Mouse (Mus musculus) heart, postnatal 14 days (tissue): ENCODE data around the gene Msrb1. TPM values are rescaled to one million over a fixed set of nuclear protein-coding genes. Genes with fewer than 3 reads are reported as not detected.
A peak's percentile ranks its signal among the peaks of the same experiment; 100 is the strongest.

Experiments
- DNase-seq, 2 experiments: peaks; one replicate each; pipeline ENCODE4 v3.0.0; 2021 to 2022
- intact Hi-C: fragments of 180-260 bp; cut with DNase I; formaldehyde crosslinking; loops from one replicate; pipeline ENCODE4 v1.15.1; 2025
- long read RNA-seq, 2 experiments: library from polyadenylated mRNA; stranded (forward); transcript quantifications; one replicate each; pipeline ENCODE4 v2.0.0; 2021
- total RNA-seq, 2 experiments: library from RNA; stranded (reverse); gene quantifications; 2 replicates each; pipeline ENCODE4 v1.2.3; 2021

Gene Msrb1
- total RNA-seq = 100 to 1,000 TPM; 214 TPM
- long read RNA-seq, experiment 1, transcript Msrb1-202 (5 exons, 886 nt) = major isoform, 43 of 60 reads
- long read RNA-seq, experiment 1, transcript Msrb1-201 (4 exons, 1,211 nt) = minor isoform, 8 of 60 reads
- long read RNA-seq, experiment 1, partial matches to known transcripts = 9 of 60 reads
- long read RNA-seq, experiment 1, other reads (novel, unspliced or antisense) = 0 of 60 reads
- long read RNA-seq, experiment 2, transcript Msrb1-202 (5 exons, 886 nt) = major isoform, 32 of 44 reads
- long read RNA-seq, experiment 2, transcript Msrb1-201 (4 exons, 1,211 nt) = minor isoform, 5 of 44 reads
- long read RNA-seq, experiment 2, partial matches to known transcripts = 0 of 44 reads
- long read RNA-seq, experiment 2, other reads (novel, unspliced or antisense) = 7 of 44 reads

- peak; percentile 93 to 95 for DNase-seq
- intact Hi-C loops = no loop called here
Measured at GRCm38 (mm10) chr17:24736330-24737051, at the start of gene Msrb1. Gene Msrb1, plus strand, starts transcription at chr17:24736642.

GRCm38 (mm10) chr17:24687146-24687595 lies 49.3 kb upstream of the Msrb1 start:
- peak; percentile 48 for DNase-seq
- intact Hi-C loops = no loop called here

GRCm38 (mm10) chr17:24687599-24687998 lies 48.8 kb upstream of the Msrb1 start:
- intact Hi-C loops = no loop called here
- no peak for DNase-seq

DNA sequence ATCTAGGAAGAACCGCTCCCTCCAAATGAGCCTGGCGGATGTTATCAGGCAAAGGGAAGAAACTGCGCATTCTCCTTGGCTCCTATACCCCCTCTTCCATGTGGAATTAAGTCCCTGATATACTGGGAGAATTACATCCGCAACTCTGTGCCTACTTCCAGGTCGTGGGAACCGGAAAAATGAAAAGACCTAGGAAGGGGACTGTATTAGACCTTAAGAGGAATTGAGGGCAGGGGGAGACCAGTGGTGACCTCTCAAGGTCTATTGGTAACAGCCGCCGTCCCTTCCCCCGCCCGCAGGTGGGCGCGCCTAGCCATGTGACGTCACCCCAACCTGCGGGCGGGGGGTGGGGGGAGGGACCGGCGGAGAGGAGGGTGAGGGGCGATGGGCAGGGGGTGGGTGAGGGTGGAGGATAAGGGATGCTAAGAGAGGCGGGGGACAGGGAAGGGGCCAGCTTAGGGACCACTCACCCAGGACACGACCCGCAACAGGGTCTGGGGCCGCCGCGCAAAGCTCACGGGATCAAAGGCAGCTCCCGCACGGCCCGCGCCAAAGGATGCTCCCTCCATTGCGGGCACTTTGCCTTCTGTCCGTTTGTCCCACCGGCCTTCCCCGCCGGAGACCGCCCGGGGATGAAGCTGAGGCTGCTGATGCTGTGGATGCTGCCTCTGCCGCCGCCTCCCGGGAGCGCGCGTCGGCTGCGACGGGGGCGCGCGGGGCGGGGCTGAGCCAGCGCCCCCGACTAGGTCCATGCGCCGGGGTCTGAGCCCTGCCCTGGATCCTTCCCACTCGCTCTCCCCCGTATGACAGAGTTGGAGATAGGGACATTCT lies 47.0 kb upstream of the Msrb1 start, which contains the start of gene Syngr3:
Syngr3 (minus strand) TSS at position 705 of the 831 bp plus-strand sequence.
- intact Hi-C loops = no loop called here
- no peak for DNase-seq

- intact Hi-C loops = loop anchor here (2.0 kb wide), 1 partner anchor 22 kb away; no protein-coding TSS in a partner anchor
- DNase-seq = no peak
Measured at GRCm38 (mm10) chr17:24692385-24692784, 44.1 kb upstream of the Msrb1 start.

GRCm38 (mm10) chr17:24695326-24696010 lies 41.0 kb upstream of the Msrb1 start:
- DNase-seq = no peak
- intact Hi-C loops = no loop called here

- intact Hi-C loops = no loop called here
- peak; percentile 93 to 94 for DNase-seq
Measured at GRCm38 (mm10) chr17:24696011-24696697, 40.3 kb upstream of the Msrb1 start, which contains the start of the genes Gfer and Noxo1. Gene Gfer, minus strand, starts transcription at chr17:24696156. Gene Noxo1, plus strand, starts transcription at chr17:24696234.

DNA sequence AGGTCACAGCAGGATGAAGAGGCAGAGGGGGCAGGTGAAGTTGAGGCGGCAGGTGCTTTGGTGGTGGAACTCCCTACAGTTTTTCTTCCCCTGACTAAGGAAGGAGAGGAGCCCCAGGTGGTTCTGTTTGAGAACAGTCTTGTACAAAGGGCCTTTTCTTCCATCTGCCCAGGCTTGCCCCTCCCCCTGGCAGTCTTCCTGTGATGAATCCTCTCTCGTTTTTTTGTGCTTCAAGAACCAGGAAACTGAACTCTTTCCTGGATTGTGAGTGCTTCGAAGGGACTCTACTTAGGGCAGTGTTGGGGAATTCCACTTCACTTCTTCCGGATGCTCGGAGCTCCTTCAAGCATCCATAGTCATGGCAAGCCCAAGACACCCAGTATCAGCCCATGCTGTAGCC lies 38.5 kb upstream of the Msrb1 start:
- no peak for DNase-seq
- intact Hi-C loops = no loop called here

DNA sequence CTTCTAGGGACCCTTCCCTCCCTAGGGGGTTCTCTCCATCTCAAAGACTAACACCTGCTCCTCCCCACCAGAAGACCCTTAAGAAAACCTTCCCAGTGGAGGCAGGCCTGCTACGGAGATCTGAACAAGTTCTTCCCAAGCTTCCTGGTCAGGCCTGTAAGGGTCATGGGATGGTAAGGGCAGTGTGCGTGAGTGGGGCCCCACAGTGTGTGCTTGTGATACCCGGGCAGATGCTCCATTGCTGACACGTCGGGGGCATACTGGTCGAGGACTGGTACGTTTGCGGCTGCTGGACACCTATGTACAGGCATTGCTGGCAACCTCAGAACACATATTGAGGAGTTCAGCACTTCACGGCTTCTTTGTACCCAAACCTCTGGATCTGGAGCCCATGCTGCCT lies 37.7 kb upstream of the Msrb1 start:
- intact Hi-C loops = no loop called here
- DNase-seq = no peak

DNA sequence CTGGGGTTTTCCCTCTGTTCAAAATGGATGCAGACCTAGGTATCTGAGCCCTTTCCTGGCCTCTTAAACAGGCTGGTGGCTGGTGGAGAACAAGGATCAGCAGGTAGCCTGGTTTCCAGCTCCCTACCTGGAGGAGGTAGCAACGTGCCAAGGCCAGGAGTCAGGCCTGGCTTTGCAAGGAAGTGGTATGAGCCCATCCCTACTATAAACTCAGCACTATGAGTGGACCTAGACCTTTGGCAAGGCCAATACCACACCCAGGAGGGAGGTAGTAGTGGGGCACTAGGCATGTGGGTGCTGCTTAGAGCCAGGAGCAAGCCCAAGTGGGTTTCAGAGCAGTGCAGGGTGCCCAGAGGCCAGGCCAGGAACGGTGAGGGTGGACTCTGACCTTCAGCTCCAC lies 37.0 kb upstream of the Msrb1 start:
- no peak for DNase-seq
- intact Hi-C loops = no loop called here

- no peak for DNase-seq
- intact Hi-C loops = no loop called here
Measured at GRCm38 (mm10) chr17:24701251-24701650, 35.2 kb upstream of the Msrb1 start.

DNA sequence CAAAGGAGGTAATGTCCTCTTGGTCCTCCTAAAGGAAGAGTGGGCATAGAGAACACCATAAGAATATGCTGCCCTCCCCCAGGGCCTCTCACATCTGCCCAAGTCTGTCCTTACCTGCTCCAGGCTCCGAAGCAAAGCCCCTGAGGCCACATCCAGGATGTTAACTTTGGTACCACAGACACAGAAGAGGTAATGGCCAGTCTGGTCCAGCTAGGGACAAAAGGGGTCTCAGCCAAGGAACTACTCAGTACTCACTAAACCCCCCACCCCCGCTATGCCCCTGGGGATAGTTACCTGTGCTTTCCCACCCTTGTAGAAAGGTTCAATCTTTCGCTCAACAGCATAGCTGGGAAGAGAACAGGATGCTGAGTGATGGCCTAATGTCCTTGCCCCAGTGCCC lies 30.6 kb upstream of the Msrb1 start:
- DNase-seq = no peak
- intact Hi-C loops = no loop called here

DNA sequence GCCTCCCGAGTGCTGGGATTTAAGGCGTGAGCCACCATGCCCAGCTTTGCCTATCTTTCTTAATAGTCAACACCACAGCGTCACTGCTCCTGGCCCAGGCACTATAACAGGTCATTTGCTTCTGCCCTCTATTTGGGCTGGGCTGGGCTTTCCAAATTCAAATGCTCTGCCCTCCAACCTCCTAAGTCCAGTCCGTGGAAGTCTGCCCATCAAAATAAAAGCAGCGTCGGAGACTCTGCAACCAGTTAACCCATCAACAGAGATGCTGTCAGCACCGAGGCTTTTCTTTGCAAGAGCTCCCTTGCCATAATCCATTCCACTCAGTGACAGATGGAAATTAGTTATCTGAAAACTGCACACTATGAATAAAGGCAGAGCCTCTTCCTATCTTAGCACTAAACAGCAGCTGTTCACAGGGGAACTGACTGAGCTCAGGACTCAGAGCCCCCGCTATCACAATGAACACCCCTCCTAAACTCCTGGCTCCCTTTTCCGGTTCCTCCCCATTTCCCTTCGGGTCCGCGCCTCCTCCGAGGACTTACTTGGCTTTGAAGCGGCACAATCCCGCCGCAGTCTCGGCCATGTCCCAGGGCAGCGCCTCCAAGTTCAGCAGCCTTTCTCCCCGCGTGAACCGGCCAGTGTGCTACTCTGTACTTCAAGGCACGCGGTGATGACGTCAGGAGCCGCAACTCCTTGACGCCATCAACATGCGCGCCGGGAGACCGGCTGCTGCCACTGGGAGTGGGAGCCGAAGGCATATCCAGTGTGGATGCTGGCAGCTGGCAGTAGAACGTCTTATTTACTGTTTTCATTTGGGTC lies 29.3 kb upstream of the Msrb1 start, which contains the start of gene Tbl3:
Tbl3 (minus strand) TSS at position 679 of the 819 bp plus-strand sequence.
- intact Hi-C loops = no loop called here
- DNase-seq = peak; percentile 92 to 98

GRCm38 (mm10) chr17:24707801-24708425 lies 28.5 kb upstream of the Msrb1 start:
- no peak for DNase-seq
- intact Hi-C loops = no loop called here

DNA sequence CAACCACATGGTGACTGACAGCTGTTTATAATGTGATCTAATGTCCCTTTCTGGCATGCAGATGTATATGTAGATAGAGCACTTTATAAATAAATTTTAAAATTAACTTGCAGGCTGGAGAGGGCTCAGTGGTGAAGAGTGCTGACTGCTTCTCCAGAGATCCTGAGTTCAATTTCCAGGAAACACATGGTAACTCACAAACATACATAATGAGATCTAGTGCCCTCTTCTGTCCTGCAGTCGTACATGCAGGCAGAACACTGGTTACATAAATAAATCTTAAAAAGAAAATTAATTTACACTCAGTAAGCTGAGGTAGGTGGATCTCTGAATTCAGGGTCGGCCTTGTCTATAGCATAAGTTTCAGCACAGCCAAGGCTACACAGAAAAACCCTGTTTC lies 27.8 kb upstream of the Msrb1 start:
- intact Hi-C loops = no loop called here
- DNase-seq = no peak

- DNase-seq = no peak
- intact Hi-C loops = no loop called here
Measured at GRCm38 (mm10) chr17:24715556-24715955, 20.9 kb upstream of the Msrb1 start.

DNA sequence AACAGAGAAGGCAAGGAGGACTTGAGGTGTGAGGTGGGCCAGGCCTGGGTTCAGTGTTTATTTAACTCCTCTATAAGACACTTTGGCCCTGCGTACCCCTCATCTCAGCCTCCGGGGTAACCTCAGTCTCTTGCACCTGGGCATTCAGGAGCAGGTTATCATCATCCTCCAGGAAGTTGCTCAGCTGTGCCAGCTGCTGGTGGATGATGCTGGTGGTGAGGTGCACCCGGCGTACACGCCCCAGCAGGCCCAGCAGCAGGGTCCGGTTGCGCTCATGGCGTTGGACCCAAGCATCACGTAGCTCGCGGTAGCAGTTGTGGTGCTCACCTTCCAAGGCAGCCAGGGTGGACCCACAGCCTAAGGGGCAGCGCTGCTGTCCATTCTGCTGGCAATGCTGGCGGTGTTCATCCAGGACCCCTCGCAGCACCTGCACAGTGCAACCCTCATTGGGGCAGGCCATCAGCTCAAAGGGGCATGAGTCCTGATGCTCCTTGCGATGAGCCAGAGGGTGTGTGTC lies 20.2 kb upstream of the Msrb1 start:
- DNase-seq = no peak
- intact Hi-C loops = no loop called here

GRCm38 (mm10) chr17:24717943-24718342 lies 18.5 kb upstream of the Msrb1 start, which contains the start of the genes Rnf151 and Rps2:
Gene Rnf151, minus strand, starts transcription at chr17:24718063.
Gene Rps2, plus strand, starts transcription at chr17:24718116.
- intact Hi-C loops = no loop called here
- no peak for DNase-seq
